Mouse (Mus musculus): Measurements from ENCODE around the gene Abhd15. TPM values are rescaled to one million over a fixed set of nuclear protein-coding genes. Genes with fewer than 3 reads are reported as not detected.

Abhd15 gene
- polyA plus RNA-seq (2014; fragmentation: Nextera tagmentation; extraction: Ambion mirVana): 1.5 and 1.8 TPM in 2 replicates

DNA sequence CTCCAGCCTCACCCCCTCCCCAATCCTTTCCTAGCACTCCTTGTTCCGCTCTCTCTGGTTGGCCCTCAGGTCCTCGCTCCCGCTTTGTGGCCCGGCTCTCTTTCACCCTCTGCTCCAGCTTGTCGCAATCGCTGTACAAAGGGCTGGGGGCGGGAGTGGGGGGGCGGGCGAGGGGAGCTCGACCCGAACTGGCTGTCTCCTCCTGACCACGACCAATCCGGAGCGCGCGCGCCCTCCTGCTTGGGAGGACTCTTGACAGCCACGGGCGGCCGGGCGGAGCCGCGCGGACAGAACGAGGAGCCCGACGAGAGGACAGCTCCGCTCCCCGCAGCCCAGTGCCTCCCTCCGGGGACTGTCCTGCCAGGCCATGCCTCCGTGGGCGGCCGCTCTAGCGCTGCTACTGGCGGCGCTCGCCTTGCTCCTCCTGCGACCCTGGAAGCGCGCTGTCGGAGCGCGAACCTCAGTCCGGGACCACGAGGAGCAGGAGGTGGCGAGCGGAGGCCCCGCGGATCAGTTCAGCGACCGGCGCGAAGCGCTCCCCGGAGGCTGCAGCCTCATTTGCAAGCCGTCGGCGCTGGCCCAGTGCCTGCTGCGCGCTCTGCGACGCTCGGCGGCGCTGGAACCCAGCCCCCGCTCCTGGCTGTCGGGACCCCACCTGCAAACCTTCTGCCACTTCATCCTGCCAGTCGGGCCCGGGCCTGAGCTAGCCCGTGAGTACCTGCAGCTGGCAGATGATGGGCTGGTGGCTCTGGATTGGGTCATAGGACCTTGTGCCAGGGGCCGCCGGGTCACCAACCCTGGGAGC, at the start of gene Abhd15:
Abhd15 (plus strand) TSS at position 290 of the 805 bp plus-strand sequence.
- Histone ChIP-seq H3K4me2 (ENCODE audit: low read depth, low read length) (peak within 1 kb of the TSS; percentile 89), H3K36me3 (ENCODE audit: control insufficient read depth, insufficient read depth, low read length) (no peaks in the 10 kb centered on the region), H3K4me1 (ENCODE audit: control insufficient read depth, insufficient read depth, low read length) (peaks cover 17% of the 10 kb centered on the region), H3K9ac (replicated peaks; ENCODE audit: low read depth, low read length) (peak within 1 kb of the TSS; percentile 39), H3K4me3 (ENCODE audit: low read depth, low read length) (peak within 1 kb of the TSS; percentile 40), H3K9me3 (ENCODE audit: control insufficient read depth, low read length) (no peaks in the 10 kb centered on the region), H3K27ac (ENCODE audit: low read depth, low read length) (no peak within 1 kb of the TSS), H3K27me3 (ENCODE audit: control insufficient read depth, insufficient read depth, low read length) (peaks cover 12% of the 10 kb centered on the region)
- ATAC-seq (ENCODE audit: low read depth): peak; percentile 57
- 1% methylated on average over 48 of the region's 72 CpGs for WGBS

DNA sequence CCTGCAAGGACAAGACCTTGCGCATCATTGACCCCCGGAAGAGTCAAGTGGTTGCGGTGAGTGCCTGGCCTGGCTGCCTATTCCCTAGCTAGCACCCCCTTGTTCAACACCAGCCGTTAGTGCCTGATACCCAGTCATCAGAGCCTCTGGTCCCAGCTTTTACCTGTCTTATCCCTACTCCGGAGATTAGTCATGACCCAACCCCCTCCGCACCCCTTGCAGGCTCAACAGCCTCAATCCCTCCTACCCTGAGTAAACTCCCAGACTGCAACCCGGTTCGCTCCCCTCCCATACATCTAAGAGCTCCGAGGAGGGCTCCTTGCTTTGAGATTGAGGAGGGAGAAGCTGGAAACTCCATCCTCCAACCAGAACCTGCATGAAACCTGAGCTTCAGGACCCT, 48.4 kb upstream of the Abhd15 start:
- 38% methylated on average over 9 of the region's 9 CpGs for WGBS
- Histone ChIP-seq H3K4me2 (ENCODE audit: low read depth, low read length) (no peak overlapping the region), H3K27ac (ENCODE audit: low read depth, low read length) (no peak overlapping the region), H3K4me1 (ENCODE audit: control insufficient read depth, insufficient read depth, low read length) (peaks cover 11% of the 10 kb centered on the region), H3K36me3 (ENCODE audit: control insufficient read depth, insufficient read depth, low read length) (peaks cover 8% of the 10 kb centered on the region), H3K27me3 (ENCODE audit: control insufficient read depth, insufficient read depth, low read length) (peaks cover 9% of the 10 kb centered on the region), H3K9ac (replicated peaks; ENCODE audit: low read depth, low read length) (no peak overlapping the region), H3K4me3 (ENCODE audit: low read depth, low read length) (no peak overlapping the region), H3K9me3 (ENCODE audit: control insufficient read depth, low read length) (no peaks in the 10 kb centered on the region)
- no peak for ATAC-seq (ENCODE audit: low read depth)

DNA sequence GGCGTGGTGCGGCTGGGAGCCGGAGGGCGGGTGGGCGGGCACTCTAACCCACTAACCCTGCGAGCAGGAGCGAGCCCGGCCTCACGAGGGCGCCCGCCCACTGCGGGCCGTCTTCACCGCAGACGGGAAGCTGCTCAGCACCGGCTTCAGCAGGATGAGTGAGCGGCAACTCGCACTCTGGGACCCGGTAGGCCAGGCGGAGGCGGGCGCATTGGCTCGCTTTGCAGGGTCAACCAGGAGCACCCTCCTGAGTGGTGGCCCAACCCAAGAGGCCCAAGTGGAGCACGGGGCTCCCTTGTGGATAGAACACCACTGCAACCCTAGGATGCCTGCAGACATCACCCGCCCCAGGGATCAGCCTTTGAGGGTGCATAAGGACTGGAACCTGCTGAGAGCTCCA, 47.8 kb upstream of the Abhd15 start:
- H3K36me3 ChIP-seq (ENCODE audit: control insufficient read depth, insufficient read depth, low read length): peaks cover 13% of the 10 kb centered on the region
- no peak overlapping the region for H3K9ac ChIP-seq (replicated peaks; ENCODE audit: low read depth, low read length)
- no peak for ATAC-seq (ENCODE audit: low read depth)
- no peak overlapping the region for H3K4me2 ChIP-seq (ENCODE audit: low read depth, low read length)
- peaks cover 6% of the 10 kb centered on the region; the same call in 1 of the 2 replicates for H3K4me1 ChIP-seq (ENCODE audit: control insufficient read depth, insufficient read depth, low read length)
- no peaks in the 10 kb centered on the region for H3K9me3 ChIP-seq (ENCODE audit: control insufficient read depth, low read length)
- 6% methylated on average over 24 of the region's 25 CpGs for WGBS
- no peak overlapping the region for H3K27ac ChIP-seq (ENCODE audit: low read depth, low read length)
- H3K4me3 ChIP-seq (ENCODE audit: low read depth, low read length): no peak overlapping the region
- H3K27me3 ChIP-seq (ENCODE audit: control insufficient read depth, insufficient read depth, low read length): peaks cover 5% of the 10 kb centered on the region

DNA sequence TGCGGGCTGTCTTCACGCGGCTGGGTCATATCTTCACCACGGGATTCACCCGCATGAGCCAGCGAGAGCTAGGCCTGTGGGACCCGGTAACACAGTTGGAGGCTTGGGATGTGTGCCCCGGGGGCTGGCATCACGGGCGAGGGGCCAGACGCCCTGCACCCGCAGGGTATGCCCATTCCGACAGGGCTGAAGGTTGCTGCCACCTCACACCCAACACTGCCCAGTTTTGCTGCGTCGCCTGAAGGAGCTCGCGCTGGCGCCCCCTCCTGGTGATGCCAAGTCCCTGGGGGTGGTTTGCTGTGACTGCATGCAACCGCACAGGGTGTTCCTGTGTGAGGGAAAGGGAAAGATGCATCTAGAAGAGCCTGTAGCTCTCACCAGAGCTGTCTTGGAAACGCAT, 47.1 kb upstream of the Abhd15 start:
- no peak for ATAC-seq (ENCODE audit: low read depth)
- no peaks in the 10 kb centered on the region for H3K4me1 ChIP-seq (ENCODE audit: control insufficient read depth, insufficient read depth, low read length)
- H3K4me2 ChIP-seq (ENCODE audit: low read depth, low read length): no peak overlapping the region
- H3K27me3 ChIP-seq (ENCODE audit: control insufficient read depth, insufficient read depth, low read length): peaks cover 5% of the 10 kb centered on the region
- no peak overlapping the region for H3K27ac ChIP-seq (ENCODE audit: low read depth, low read length)
- 7% methylated on average over 20 of the region's 20 CpGs for WGBS
- H3K4me3 ChIP-seq (ENCODE audit: low read depth, low read length): no peak overlapping the region
- no peaks in the 10 kb centered on the region for H3K9me3 ChIP-seq (ENCODE audit: control insufficient read depth, low read length)
- H3K9ac ChIP-seq (replicated peaks; ENCODE audit: low read depth, low read length): no peak overlapping the region
- peaks cover 20% of the 10 kb centered on the region for H3K36me3 ChIP-seq (ENCODE audit: control insufficient read depth, insufficient read depth, low read length)

DNA sequence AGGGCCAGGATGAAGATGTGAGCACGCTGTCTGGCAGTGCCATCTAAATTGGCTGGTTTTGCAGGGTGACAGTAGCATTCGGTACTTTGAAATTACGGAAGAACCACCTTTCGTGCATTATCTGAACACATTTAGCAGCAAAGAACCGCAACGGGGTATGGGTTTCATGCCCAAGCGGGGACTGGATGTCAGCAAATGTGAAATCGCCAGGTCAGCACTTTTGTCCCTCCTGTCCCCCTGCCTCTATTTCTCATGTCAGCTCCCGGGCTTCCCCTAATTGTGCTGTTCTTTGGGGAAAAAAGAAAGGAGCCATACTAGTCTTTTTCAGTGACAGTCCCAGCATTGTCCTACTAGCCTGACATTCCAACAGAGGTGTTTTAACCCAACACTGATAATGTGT, 46.5 kb upstream of the Abhd15 start:
- no peaks in the 10 kb centered on the region for H3K9me3 ChIP-seq (ENCODE audit: control insufficient read depth, low read length)
- no peak overlapping the region for H3K4me3 ChIP-seq (ENCODE audit: low read depth, low read length)
- no peak overlapping the region for H3K27ac ChIP-seq (ENCODE audit: low read depth, low read length)
- WGBS: 82% methylated on average over 9 of the region's 9 CpGs
- H3K9ac ChIP-seq (replicated peaks; ENCODE audit: low read depth, low read length): no peak overlapping the region
- no peak overlapping the region for H3K4me2 ChIP-seq (ENCODE audit: low read depth, low read length)
- H3K36me3 ChIP-seq (ENCODE audit: control insufficient read depth, insufficient read depth, low read length): peaks cover 24% of the 10 kb centered on the region
- ATAC-seq (ENCODE audit: low read depth): no peak
- H3K27me3 ChIP-seq (ENCODE audit: control insufficient read depth, insufficient read depth, low read length): peaks cover 5% of the 10 kb centered on the region; the same call in 1 of the 2 replicates
- no peaks in the 10 kb centered on the region for H3K4me1 ChIP-seq (ENCODE audit: control insufficient read depth, insufficient read depth, low read length)

DNA sequence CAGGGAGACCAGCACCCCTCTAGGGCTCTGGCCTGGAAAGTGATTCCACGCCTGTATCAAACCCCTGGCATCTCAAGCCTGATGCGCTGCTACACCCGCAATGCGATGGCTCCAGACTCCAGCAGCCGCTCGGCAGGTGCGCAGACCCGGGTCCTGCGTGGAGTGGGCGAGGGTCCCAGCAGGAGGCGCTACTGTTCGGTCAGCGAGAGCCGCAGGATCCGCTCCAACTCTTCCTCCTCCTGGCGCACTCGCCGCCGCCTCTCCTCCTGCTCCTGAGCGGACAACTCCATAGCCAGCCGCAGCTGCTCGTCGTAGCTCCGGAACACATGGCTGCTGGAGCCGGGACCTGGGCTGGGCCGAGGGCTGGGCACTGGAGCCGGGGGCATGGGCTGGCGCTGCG, 43.5 kb upstream of the Abhd15 start:
- Histone ChIP-seq H3K36me3 (ENCODE audit: control insufficient read depth, insufficient read depth, low read length) (peaks cover 43% of the 10 kb centered on the region), H3K4me2 (ENCODE audit: low read depth, low read length) (no peak overlapping the region)
- 70% methylated on average over 29 of the region's 29 CpGs for WGBS

DNA sequence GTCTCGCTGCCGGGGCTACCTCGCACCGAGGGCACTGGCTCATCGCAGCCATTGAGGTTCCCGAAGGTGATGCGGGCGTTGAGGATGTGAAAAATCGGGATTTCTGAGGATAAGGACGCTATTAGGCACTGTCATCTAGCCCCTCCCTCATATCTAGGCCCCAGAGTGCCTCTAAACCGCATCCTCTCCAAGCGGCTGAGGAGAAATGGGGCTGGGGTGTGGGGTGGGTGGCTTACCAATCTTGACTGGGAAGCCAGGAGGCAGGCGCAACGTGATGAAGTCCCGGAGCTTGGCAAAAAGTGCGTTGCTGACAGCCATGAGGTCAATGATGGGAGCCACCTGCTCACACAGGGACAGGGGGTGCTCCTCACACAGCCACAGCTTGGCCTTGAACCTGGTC, 42.1 kb upstream of the Abhd15 start:
- WGBS: 92% methylated on average over 16 of the region's 16 CpGs

More for the DNA sequence above, 43.5 kb upstream of the Abhd15 start:
- H3K4me3 ChIP-seq (ENCODE audit: low read depth, low read length): no peak overlapping the region
- ATAC-seq (ENCODE audit: low read depth): no peak
- no peak overlapping the region for H3K9ac ChIP-seq (replicated peaks; ENCODE audit: low read depth, low read length)
- H3K27ac ChIP-seq (ENCODE audit: low read depth, low read length): no peak overlapping the region
- no peaks in the 10 kb centered on the region for H3K4me1 ChIP-seq (ENCODE audit: control insufficient read depth, insufficient read depth, low read length)
- no peaks in the 10 kb centered on the region for H3K9me3 ChIP-seq (ENCODE audit: control insufficient read depth, low read length)
- H3K27me3 ChIP-seq (ENCODE audit: control insufficient read depth, insufficient read depth, low read length): peaks cover 5% of the 10 kb centered on the region; the same call in 1 of the 2 replicates

DNA sequence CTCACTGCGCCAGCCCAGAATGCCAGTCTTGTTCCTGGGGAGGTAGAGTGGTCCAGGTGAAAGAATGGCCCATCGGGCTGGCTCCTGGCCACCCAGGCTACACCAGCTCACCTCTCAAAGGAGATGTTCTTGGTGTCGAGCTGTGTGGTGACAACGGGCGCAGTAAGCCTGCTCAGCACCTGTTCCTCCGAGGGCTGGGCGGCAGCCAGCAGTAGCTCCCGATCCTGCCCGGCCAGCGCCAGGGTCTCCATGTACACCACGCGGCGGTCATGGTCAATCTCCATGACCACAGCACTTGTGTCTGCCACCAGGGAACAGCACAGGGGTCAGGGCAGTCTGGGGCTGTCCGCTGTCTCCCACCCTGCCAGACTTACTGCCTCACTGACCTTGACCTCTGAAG, 38.7 kb upstream of the Abhd15 start:
- no peak for ATAC-seq (ENCODE audit: low read depth)
- no peaks in the 10 kb centered on the region for H3K27me3 ChIP-seq (ENCODE audit: control insufficient read depth, insufficient read depth, low read length)
- H3K36me3 ChIP-seq (ENCODE audit: control insufficient read depth, insufficient read depth, low read length): peaks cover 41% of the 10 kb centered on the region
- H3K4me1 ChIP-seq (ENCODE audit: control insufficient read depth, insufficient read depth, low read length): no peaks in the 10 kb centered on the region
- H3K9ac ChIP-seq (replicated peaks; ENCODE audit: low read depth, low read length): no peak overlapping the region
- H3K9me3 ChIP-seq (ENCODE audit: control insufficient read depth, low read length): no peaks in the 10 kb centered on the region
- H3K4me3 ChIP-seq (ENCODE audit: low read depth, low read length): no peak overlapping the region
- no peak overlapping the region for H3K4me2 ChIP-seq (ENCODE audit: low read depth, low read length)
- H3K27ac ChIP-seq (ENCODE audit: low read depth, low read length): no peak overlapping the region
- 93% methylated on average over 14 of the region's 14 CpGs for WGBS

More for the DNA sequence above, 42.1 kb upstream of the Abhd15 start:
- ATAC-seq (ENCODE audit: low read depth): no peak
- no peaks in the 10 kb centered on the region; the same call in 1 of the 2 replicates for H3K27me3 ChIP-seq (ENCODE audit: control insufficient read depth, insufficient read depth, low read length)
- H3K4me3 ChIP-seq (ENCODE audit: low read depth, low read length): no peak overlapping the region
- no peak overlapping the region for H3K27ac ChIP-seq (ENCODE audit: low read depth, low read length)
- H3K36me3 ChIP-seq (ENCODE audit: control insufficient read depth, insufficient read depth, low read length): peaks cover 46% of the 10 kb centered on the region
- H3K4me1 ChIP-seq (ENCODE audit: control insufficient read depth, insufficient read depth, low read length): no peaks in the 10 kb centered on the region
- H3K9ac ChIP-seq (replicated peaks; ENCODE audit: low read depth, low read length): no peak overlapping the region
- no peak overlapping the region for H3K4me2 ChIP-seq (ENCODE audit: low read depth, low read length)
- H3K9me3 ChIP-seq (ENCODE audit: control insufficient read depth, low read length): no peaks in the 10 kb centered on the region

DNA sequence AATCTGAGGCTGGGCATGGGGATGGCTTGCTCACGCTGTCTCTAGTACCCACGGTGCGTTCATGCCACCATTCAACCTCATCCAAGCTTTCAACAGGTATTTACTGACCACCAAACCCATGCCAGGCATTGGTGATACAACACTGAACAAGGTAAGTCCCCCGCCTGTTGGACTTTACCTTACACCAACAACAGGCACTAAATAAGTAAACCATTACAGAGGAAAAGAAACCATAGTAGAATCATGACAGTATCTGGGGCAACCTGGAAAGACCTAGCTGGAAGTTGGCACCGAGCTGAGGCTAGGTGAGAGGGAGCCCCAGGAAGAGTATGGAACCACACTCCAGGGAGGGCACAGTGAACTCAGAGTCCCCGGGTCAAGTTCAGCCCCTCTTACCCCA, 38.0 kb upstream of the Abhd15 start:
- no peak overlapping the region for H3K27ac ChIP-seq (ENCODE audit: low read depth, low read length)
- H3K27me3 ChIP-seq (ENCODE audit: control insufficient read depth, insufficient read depth, low read length): no peaks in the 10 kb centered on the region
- H3K4me3 ChIP-seq (ENCODE audit: low read depth, low read length): no peak overlapping the region
- 95% methylated on average over 6 of the region's 6 CpGs for WGBS
- H3K9ac ChIP-seq (replicated peaks; ENCODE audit: low read depth, low read length): no peak overlapping the region
- no peak overlapping the region for H3K4me2 ChIP-seq (ENCODE audit: low read depth, low read length)
- no peaks in the 10 kb centered on the region for H3K9me3 ChIP-seq (ENCODE audit: control insufficient read depth, low read length)
- no peak for ATAC-seq (ENCODE audit: low read depth)
- H3K36me3 ChIP-seq (ENCODE audit: control insufficient read depth, insufficient read depth, low read length): peaks cover 34% of the 10 kb centered on the region
- no peaks in the 10 kb centered on the region for H3K4me1 ChIP-seq (ENCODE audit: control insufficient read depth, insufficient read depth, low read length)
